Mouse (Mus musculus) stomach, postnatal 0 days (tissue): ENCODE results near the gene Otulin.

Experiments
- CTCF ChIP-seq: IDR thresholded peaks from 2 replicates; pipeline ENCODE4 v1.5.1; 2016; ENCODE audit warnings: antibody characterized with exemption, low read depth, mild to moderate bottlenecking, moderate library complexity
- EP300 ChIP-seq: optimal IDR thresholded peaks from 2 replicates; pipeline ENCODE3; 2016; ENCODE audit warnings: antibody characterized with exemption

GRCm38 (mm10) chr15:27670708-27671107 lies 40.2 kb upstream of the Otulin start:
- TF ChIP-seq EP300: no peak
- no peak for TF ChIP-seq CTCF
